Mouse (Mus musculus) lung, postnatal 0 days (tissue): ENCODE results near the gene Prlh.

Experiments
- CTCF ChIP-seq: IDR thresholded peaks from 2 replicates; pipeline ENCODE4 v1.5.1; 2016; ENCODE audit warnings: antibody characterized with exemption, mild to moderate bottlenecking
- EP300 ChIP-seq: IDR thresholded peaks from 2 replicates; pipeline ENCODE4 v1.6.1; 2016; ENCODE audit warnings: antibody characterized with exemption, mild to moderate bottlenecking, control low read depth

GRCm38 (mm10) chr1:90909631-90910152 is 43.2 kb upstream of the Prlh start:
- peak; percentile 69 for TF ChIP-seq CTCF
- TF ChIP-seq EP300: peak; percentile 23; the same call in 1 of the 2 replicates
